Mouse (Mus musculus) heart, adult 2 months (tissue): ENCODE data around the gene Gins1.

Experiments
- CTCF ChIP-seq: fragments of 200-600 bp; IDR thresholded peaks from 2 replicates; pipeline ENCODE4 v1.8.1; 2022; ENCODE audit warnings: antibody characterized with exemption, mild to moderate bottlenecking, moderate library complexity
- EP300 ChIP-seq: fragments of 200-500 bp; IDR thresholded peaks from 2 replicates; pipeline ENCODE4 v1.6.1; 2011; ENCODE audit warnings: low read depth, low read length, control low read depth; ENCODE audit not compliant: insufficient read depth
- POLR2A ChIP-seq: fragments of 200-500 bp; IDR thresholded peaks from 2 replicates; pipeline ENCODE4 v1.6.1; 2011; ENCODE audit warnings: mild to moderate bottlenecking, low read depth, low read length, control low read depth; ENCODE audit not compliant: insufficient read depth

GRCm38 (mm10) chr2:150971856-150972255 is 66.7 kb downstream of the Gins1 start:
- TF ChIP-seq EP300 (no peak), CTCF (no peak), POLR2A (no peak)
